Mouse (Mus musculus) left cerebral cortex, postnatal 10 days (tissue): Measurements from ENCODE around the gene Olfr1105. TPM values are rescaled to one million over a fixed set of nuclear protein-coding genes. Genes with fewer than 3 reads are reported as not detected.

Experiments
- DNase-seq, 2 experiments: peaks; one replicate each; pipeline ENCODE4 v3.0.0; 2021 to 2022; ENCODE audit warnings: low spot score in 2 of 2, mixed read lengths in 1 of 2; ENCODE audit errors: extremely low spot score in 1 of 2
- intact Hi-C: fragments of 180-260 bp; cut with DNase I; formaldehyde crosslinking; loops from one replicate; pipeline ENCODE4 v1.15.1; 2025
- total RNA-seq, 2 experiments: library from RNA; stranded (reverse); gene quantifications; 2 replicates each; pipeline ENCODE4 v1.2.3; 2021

Olfr1105 gene
- not detected for total RNA-seq

DNA sequence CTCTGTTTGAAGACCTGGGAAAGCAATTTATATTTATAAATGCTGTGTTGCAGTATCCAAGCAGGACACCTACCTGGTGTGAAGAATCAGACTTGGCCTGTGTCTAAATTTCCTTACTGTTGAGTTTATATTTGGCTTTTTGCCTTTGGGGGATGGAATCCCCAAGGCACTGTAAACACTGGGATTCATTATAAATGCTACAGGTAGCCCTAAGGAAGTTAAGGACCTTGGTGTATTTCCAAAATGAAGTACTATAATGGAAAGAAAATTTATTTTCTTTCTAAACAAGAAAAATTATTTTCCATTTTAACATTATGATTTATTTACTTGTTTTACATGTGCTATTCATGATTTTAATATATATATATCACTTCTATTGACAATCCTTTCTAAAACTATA, at the start of gene Olfr1105:
Gene Olfr1105 (minus strand): TSS at position 101 of the 400 bp plus-strand sequence.
- intact Hi-C loops = no loop called here
- no peak for DNase-seq

DNA sequence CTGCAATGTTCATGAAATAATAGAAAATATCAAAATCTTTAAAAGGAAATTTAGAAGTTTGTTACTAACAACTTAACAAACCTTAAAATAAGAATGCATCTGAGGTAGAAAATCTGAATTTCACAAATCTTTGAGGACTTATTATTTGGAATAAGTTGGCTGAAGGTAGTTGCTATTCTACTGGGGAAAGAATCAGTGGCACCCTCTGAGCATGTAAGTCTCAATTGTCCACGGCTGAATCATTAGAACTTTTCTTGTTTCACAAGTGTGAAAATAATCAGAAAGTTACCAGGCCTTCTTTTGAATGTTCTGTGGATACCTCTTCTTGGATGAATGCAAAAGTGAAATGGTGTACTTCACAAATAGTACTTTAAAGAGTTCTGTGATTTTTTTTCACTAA, 39.4 kb upstream of the Olfr1105 start, which contains the start of gene Olfr1107:
Gene Olfr1107 (minus strand): TSS at position 101 of the 400 bp plus-strand sequence.
- intact Hi-C loops = no loop called here
- no peak for DNase-seq

DNA sequence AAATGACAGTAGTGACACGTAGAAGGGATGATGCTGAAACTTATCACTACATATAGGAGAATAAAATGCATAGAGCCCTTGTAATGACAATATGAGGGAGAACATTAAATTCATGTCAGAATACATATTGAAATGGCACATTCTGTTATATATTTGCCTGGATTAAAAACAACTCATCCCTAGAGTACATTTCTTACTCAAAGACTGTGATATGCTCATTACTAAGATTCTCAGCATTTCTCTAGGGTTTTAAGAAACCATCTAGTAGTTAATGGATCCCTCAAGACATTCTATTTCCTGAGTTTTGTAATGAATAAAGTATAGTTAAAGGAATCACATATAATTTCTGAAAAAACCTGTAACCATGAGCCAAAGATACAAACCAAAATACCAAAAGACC, 15.8 kb upstream of the Olfr1105 start, which contains the start of gene Olfr1106:
Gene Olfr1106 (minus strand): TSS at position 101 of the 400 bp plus-strand sequence.
- no peak for DNase-seq
- intact Hi-C loops = no loop called here

DNA sequence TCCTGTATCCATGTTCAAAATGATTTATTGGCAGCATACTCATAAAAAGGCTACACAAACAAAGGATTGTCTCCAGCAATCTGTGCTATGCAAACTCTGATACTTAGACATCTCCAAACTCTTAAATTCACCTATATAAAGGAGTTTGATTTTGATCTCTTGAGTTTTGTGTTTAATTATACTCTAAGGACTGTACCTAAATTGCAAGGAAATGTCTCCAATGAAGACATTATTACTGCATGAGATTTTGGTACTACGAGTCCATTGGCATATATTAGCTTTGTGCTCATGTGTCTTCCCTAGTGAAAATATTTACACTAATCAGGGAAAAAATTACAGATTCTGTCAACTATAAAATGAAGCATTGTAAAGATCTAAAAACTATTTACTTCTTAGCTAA, 9.4 kb downstream of the Olfr1105 start, which contains the start of gene Olfr1104:
Gene Olfr1104 (minus strand): TSS at position 101 of the 400 bp plus-strand sequence.
- DNase-seq = no peak
- intact Hi-C loops = no loop called here

DNA sequence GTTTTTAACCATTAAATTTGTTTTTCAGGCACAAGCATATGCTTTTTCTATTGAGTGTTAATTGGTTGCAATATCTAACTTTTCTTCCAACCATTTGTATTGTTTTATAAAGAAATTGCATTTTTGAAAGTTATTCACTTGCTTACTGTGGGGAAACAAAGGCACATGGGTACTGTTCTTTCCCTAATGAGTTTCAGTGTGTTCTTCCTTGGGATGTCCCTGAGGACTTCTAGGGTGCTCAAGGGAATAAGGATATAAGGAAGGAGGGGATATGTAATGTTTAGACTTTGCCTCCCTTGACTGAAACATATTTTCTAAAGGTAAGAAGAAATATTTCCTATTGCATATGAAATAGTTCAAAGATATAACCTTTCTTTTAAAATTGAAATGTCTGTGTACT, 38.2 kb downstream of the Olfr1105 start, which contains the start of gene Olfr1102:
Gene Olfr1102 (plus strand): TSS at position 301 of the 400 bp plus-strand sequence.
- intact Hi-C loops = no loop called here
- no peak for DNase-seq

DNA sequence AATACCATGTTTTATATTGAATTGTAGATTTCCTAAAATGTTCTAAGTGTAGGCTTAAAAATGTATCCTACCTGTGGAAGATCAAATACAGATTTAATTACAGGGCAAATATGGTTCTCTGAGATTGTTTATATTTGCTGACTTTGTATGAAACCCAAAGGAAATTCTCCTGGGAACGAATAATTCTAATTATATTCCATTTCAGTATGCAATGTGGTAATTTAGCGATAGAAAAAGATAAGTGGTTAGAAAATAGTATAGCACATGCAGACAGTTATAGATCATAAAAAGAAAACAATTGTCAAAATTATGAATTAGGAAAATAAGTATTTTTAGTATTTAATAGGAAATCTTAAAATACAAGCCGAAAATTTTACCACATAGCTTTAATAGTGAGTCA, 45.2 kb downstream of the Olfr1105 start, which contains the start of gene Olfr1101:
Gene Olfr1101 (minus strand): TSS at position 101 of the 400 bp plus-strand sequence.
- intact Hi-C loops = no loop called here

More for the DNA sequence above, 45.2 kb downstream of the Olfr1105 start, which contains the start of gene Olfr1101:
- no peak for DNase-seq

Other genes starting within 250 kb of the Olfr1105 start
- gene Olfr141, start 226.5 kb downstream of the Olfr1105 start, total RNA-seq = not detected
- gene Olfr1094, start 211.9 kb downstream of the Olfr1105 start, total RNA-seq = not detected
- gene Olfr1095, start 184.8 kb downstream of the Olfr1105 start, total RNA-seq = not detected
- not detected for gene Gm13723, start 161.7 kb downstream of the Olfr1105 start, total RNA-seq
- not detected for gene Olfr1097, start 144.3 kb downstream of the Olfr1105 start, total RNA-seq
- not detected for gene Olfr1098, start 112.0 kb downstream of the Olfr1105 start, total RNA-seq
- gene Olfr1099, start 75.8 kb downstream of the Olfr1105 start, total RNA-seq = not detected
- not detected for gene Olfr1100, start 56.6 kb downstream of the Olfr1105 start, total RNA-seq
- gene Olfr1101, start 45.3 kb downstream of the Olfr1105 start, total RNA-seq = not detected
- not detected for gene Olfr1102, start 38.1 kb downstream of the Olfr1105 start, total RNA-seq
- gene Olfr1104, start 9.5 kb downstream of the Olfr1105 start, total RNA-seq = not detected
- not detected for gene Olfr1106, start 15.7 kb upstream of the Olfr1105 start, total RNA-seq
- gene Olfr1107, start 39.3 kb upstream of the Olfr1105 start, total RNA-seq = not detected
- not detected for gene Olfr1109, start 59.5 kb upstream of the Olfr1105 start, total RNA-seq
- gene Olfr259, start 78.0 kb upstream of the Olfr1105 start, total RNA-seq = not detected
- gene Olfr1110, start 103.8 kb upstream of the Olfr1105 start, total RNA-seq = not detected
- not detected for gene Olfr1111, start 116.1 kb upstream of the Olfr1105 start, total RNA-seq
- not detected for gene Olfr1112, start 151.3 kb upstream of the Olfr1105 start, total RNA-seq
- not detected for gene Olfr1113, start 172.4 kb upstream of the Olfr1105 start, total RNA-seq
- not detected for gene Olfr1115, start 211.5 kb upstream of the Olfr1105 start, total RNA-seq
- not detected for gene Olfr1116, start 231.0 kb upstream of the Olfr1105 start, total RNA-seq